Mouse (Mus musculus): Measurements from ENCODE around the gene Angel2.

Gene Angel2

GRCm38 (mm10) chr1:190930181-190930580 is 5.3 kb downstream of the Angel2 start:
- DNase-seq = no peak

- peak; percentile 28 to 63 for DNase-seq
Observed at GRCm38 (mm10) chr1:190939803-190940202, 14.9 kb downstream of the Angel2 start.

DNA sequence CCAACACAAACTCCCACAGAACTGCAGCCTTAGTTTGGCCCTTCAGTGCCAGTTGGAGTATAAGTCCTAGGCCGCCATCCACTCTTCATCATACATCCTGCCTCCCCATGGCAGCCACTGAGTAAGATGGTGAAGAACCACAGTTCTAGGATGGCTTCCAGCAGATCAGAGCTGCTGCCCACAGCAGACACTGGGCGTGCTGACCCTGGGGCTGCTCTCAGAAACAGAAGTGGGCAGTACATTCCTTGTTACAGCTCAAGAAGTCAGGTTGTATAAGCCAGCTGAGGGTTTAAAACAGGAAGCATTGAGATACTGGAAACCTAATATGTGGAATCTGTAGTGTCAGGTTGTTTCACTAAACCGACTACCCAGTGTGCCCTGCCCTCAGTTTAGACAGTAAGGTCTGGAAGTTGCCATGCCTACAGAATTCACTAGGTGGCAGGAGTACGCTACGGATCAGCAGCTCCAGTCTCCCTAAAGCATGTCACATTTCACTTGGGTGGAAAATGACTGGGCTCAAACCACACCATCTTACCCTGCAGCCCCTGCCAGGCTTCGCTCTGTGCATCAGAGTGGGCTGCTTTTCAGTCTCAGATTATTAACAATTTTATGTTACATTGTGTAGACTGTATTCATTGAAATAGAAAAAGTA is 19.3 kb downstream of the Angel2 start:
- peak; percentile 91 to 92 for DNase-seq

DNA sequence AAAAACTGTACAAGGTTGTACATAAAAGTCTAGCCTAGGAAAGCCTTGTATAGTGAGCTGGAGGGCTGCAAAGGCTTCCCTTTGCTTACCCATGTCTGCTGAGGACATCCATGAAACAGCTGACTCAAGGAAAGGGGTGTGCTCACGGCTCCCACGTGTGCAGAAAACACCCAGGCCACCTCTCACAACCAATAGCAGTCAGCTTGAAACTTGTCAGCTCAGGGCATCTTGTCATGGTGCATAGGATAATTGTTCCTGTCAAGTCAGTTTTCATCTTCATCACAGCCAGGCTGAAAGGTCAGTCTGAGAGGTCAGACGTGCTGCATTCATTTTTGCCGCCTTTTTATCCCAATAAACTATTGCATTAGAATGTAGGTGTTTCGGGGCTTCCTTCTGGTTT is 23.1 kb downstream of the Angel2 start:
- no peak for DNase-seq

DNA sequence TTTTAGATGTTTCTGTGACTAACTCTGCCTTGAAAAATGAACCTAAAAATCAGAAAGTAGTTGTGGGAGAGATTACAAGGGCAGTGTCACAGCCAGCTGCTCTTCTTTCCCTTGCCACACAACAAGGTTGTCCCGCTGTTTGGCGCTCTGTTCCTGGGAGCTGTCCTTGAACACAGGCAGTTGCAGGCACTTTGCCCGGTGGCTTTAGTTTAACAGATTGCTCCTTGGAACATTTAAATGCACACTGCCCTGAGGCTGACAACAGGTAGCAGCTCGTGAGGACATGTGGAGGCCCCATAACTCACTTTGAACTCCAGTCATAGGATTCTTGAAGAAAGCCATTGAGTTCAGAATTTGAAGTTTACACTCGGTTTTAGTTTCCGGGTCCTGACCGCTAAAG is 23.5 kb downstream of the Angel2 start:
- peak; percentile 75 to 87 for DNase-seq

GRCm38 (mm10) chr1:190948846-190949245 is 23.9 kb downstream of the Angel2 start:
- DNase-seq = peak; percentile 83 to 89

DNA sequence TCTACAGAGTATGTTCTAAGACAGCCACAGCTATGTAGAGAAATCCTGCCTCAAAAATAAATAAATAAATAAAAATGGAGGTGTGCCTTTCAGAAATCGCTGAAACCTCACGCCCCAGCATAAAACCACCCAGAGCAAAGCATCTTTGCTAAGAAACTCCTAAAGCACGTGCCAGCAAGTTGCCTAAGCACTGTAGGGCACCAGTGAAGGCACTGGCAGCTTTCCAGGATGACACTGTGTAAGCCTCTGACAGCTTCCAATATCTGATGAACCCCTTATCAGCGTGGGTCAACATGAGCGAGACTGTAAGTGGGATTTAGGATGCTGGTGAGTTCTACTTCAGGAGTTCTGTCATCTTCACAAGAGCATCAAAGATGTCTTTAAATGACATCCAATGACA is 26.1 kb downstream of the Angel2 start:
- DNase-seq = peak in 1 of 2 experiments; percentile 35

- DNase-seq = no peak
Observed at GRCm38 (mm10) chr1:190953009-190953408, 28.1 kb downstream of the Angel2 start.

DNA sequence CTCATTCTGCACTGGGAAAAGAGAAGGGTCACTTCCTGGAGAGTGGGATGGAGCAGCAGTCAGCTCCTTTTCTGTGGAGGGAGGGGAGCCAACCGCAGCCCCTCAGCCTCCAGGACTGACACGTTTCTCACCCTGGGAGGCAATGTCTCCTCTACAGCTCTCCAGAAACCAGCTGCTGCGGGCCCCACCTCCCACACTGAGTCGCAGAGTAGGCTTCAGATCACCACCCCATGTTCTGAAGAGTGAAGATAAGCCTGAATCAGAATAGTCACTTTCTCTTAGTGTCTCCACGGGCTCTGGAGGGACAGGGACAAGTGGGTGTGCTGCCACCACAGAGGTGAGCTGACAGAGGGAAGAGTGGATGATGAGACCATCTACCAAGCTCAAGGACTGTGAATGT is 33.9 kb downstream of the Angel2 start:
- no peak for DNase-seq

GRCm38 (mm10) chr1:190962760-190963159 is 37.8 kb downstream of the Angel2 start:
- DNase-seq = no peak

DNA sequence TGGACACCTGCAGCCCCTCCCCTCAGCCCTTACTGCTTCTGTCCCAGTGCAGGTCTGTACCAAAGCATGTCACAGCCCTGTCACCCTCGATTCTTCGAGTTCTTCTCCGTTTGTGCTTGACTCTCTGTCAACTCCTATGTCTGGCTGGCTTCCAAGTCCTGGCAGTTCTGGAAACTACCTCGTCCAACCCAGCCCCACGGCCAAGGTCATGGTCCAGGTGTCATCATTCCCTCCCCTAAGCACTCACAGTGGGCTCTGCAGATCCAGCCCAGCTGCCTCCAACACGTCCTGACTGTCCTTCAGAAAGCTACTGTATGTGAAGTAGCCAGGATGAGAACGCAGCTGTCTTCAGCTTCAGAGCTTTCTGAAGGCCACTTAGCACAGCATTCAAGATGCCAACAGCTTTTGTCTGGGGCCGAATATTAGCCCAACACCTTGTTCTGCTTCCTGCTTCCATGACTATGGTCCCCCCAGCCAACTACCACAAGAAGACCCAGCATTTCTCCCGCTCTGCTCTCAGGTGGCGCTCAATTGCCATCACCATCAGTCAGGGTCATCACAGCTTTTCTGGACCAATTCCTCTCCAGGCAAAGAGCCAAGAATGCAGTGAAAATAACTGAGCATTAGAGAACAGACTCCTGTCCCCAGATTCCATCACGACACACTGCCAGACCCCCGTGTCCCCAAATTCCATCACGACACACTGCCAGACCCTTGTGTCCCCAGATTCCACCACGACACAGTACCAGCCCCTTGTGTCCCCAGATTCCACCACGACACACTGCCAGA is 40.3 kb downstream of the Angel2 start:
- peak; percentile 85 for DNase-seq

GRCm38 (mm10) chr1:190968010-190968409 is 43.1 kb downstream of the Angel2 start:
- no peak for DNase-seq

DNA sequence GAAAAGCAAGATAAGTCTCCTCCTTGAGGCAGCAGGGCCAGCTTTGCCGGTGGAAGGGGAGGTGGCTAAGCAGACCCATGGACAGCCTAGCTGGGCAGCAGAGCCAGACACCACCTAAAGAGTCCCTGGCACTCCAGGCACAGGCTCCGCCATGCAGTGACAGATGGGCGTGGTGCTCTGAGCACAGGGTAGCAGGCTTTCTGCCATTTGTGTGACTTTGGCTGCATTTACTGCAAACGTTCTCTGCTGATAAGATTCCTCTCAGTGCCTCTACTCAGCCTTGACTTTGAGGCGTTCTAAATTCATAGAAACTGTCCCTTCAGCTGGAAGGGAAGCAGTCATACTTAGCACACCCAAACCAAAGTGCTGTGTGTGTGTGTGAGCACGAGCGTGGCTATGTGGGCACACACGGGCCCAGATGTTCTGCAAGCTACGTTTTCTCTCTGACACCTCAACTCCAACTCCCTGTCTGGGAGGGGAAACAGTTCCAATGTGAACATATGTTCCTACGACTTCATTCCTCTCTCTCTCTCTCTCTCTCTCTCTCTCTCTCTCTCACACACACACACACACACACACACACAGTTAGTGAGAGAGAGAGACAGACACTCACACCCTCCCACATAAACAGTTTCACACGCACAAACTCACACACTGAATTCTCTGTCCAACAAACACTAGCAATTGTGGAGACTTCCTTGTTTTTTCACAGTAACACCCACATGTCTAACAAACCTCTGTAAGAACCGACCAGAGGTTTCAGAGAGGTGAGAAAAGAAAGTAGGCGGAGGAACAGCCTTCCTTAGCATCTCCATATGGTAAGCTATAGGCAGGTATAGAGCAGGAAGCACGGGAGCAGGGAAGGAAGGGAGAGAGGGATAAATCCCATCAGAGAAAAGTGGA is 47.0 kb downstream of the Angel2 start:
- peak; percentile 82 to 93 for DNase-seq

- peak; percentile 56 to 66 for DNase-seq
Observed at GRCm38 (mm10) chr1:190972612-190973192, 47.8 kb downstream of the Angel2 start.

DNA sequence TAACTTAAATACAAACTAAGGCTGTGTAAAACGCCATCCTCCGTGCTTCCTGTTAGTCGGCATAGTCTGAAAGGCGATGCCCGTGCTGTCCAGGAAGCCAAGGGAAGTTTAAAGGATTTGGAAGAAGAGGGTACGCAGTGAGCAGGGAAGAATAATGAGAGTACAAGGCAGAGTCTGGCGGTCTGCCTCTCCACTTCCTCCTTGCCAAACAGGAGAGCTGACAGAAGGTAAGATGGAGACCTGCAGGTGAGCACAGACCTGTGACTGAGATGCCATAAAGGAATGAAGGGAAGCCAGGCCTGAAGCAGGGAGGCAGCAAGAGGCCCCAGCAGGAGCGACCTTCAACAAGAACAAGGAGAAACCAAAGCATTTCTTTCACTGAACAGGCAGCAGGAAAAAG is 49.3 kb downstream of the Angel2 start:
- peak; percentile 79 to 87 for DNase-seq

DNA sequence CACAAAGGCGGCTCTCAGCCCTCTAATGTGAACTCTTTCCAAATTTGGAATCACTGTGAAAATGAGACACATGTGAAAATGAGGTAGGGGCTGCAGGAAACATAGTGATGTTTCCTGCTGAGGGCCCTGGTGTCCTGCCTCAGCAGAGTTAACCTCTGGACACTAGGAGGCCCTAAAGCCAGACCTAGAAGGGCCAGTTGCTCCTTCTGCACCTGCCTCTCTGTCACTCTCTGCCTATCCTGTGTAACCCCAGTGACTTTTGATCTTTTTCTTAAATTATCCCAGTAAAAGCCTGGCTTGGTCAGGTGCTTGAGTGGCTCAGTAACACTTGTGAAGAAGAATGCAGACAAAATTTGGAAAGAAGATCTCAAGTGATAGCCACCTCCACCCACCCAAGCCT is 49.9 kb downstream of the Angel2 start:
- no peak for DNase-seq

DNA sequence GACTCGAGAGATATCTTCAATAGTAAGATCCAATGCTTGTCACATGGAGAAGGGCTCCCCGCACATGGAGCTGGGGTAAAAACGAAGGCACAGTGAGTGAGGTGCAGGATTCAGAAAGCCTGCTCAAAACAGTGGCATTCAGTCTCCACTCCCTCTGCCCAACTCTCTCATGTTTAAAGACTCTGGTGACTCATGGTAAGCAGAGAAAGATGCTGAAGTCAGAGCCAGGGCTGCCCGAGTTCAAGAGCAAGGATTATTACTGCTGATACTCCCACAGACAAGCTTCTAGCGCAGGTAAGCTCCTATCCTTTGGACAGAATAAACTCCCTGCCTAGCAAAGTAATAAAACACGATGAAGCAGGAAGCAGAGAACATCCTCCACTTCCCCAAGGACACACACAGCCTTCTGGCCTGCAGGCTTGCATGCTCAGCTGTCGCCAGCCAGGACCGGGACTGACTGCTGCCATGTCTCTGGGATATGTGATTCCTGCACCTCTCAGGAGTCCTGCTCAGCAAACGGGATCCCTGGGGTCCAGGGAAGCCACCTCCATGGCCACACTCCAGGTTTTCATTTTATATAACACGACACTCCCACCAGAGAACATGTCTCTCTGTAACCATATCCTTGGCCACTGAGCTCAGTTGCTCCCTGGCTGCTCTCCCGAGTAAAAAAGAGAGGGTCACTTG is 52.1 kb downstream of the Angel2 start:
- peak; percentile 57 to 58 for DNase-seq

DNA sequence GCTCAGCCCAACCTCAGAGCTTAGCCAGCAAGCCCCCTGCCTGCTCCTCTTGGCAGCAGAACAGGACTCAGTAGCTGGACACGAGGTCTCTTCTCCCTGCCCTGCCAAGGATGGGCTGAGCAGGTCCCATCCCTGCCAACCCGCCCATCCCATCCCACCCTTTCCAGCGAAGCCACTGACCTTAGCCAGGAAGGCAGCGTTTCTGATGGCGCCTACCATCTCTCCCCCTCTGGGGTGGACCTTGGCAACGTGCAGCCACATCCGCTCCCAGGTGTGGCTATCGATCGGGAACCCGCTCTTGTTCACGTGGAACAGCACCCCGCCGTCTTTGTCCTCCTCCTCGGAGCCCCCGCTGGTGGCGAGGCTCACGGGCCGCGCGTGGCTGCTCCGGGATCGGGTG is 53.1 kb downstream of the Angel2 start:
- peak; percentile 90 to 95 for DNase-seq

- peak; percentile 71 to 73 for DNase-seq
Observed at GRCm38 (mm10) chr1:190978511-190979073, 53.7 kb downstream of the Angel2 start.

- peak; percentile 87 to 91 for DNase-seq
Observed at GRCm38 (mm10) chr1:190979100-190979563, 54.2 kb downstream of the Angel2 start, which contains the start of gene Vash2. TSS of gene Vash2 (minus strand) at chr1:190979296.

- no peak for DNase-seq
Observed at GRCm38 (mm10) chr1:190980470-190980869, 55.6 kb downstream of the Angel2 start.

DNA sequence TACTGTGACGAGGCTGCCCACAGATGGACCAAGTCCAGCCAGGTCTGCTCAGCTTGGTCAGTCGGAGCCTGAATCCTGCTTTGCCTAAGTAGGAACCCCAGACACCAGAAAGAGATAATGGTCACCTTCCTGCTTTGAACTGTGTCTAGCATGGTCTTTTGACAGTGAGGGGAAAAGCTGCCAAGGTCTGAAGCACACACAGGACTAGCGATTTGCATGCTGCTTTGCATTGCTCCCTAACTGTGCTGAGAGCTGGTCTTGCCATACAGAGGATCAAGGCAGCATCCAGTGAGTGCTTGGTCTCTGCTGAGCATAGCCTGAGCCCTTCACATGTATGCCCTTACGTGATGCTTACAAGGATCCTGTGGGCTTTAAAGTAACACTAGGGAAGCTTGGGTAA is 56.5 kb downstream of the Angel2 start:
- DNase-seq = no peak

All from cerebellum, postnatal 10 days (tissue).